Mouse (Mus musculus) myocyte (in vitro differentiated cells): ENCODE data around the gene Srp14.

Experiments
- CEBPB ChIP-seq: IDR thresholded peaks from 2 replicates; pipeline ENCODE4 v1.6.1; 2011; ENCODE audit warnings: mild to moderate bottlenecking, moderate library complexity; ENCODE audit not compliant: poor library complexity, insufficient read depth, severe bottlenecking
- POLR2A ChIP-seq: IDR thresholded peaks from one replicate; pipeline ENCODE4 v1.6.1; 2011; ENCODE audit warnings: low read depth, mild to moderate bottlenecking, control low read depth, moderate library complexity; ENCODE audit not compliant: insufficient read length

DNA sequence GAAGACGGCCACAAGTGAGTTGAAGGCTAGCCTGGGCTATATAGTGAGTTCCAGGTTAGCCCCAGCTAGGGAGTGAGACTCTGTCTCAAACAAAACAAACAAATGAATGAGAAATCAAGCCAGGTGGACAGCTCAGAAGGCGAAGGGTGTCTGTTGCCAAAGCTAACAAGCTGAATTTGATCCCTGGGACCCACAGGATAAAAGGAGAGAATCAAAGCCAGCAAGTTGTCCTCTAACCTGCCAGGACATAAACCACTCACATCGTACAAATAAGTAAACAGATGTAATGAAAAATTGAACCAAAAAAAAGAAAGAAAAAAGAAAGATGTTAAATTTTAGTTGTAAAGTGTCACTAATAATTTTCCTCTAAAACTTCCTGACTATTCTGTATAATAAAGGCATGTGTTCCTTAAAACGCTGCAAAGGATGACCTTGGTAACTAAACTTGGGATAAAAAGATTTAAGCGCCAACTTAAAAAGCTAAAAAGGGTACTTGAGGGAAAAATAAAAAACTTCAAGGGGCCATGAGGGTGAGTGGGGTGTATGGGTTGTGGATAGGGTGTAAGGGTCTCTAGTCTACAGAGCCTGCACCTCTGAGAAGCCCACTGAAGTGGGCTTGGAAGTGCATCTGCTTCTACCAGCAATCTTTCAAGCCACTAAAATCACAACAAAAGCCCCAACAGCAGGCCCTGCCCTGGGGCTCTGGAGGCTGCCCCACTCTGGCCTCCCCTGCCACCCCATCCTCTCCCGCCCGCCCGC is 30.4 kb upstream of the Srp14 start:
- TF ChIP-seq CEBPB (no peak), POLR2A (no peak)
